Comparison of ENCODE assay signal across 21 mouse cellular contexts in genomic region chr3:94847382-94847781, GRCm38 (mm10). TPM values are rescaled to one million over a fixed set of nuclear protein-coding genes. Genes with fewer than 3 reads are reported as not detected.
DNase-seq lines count a peak whose midpoint lies in the region; ATAC-seq and TF ChIP-seq lines count a peak whose summit lies in the region.
"Had no signal": no experiment of that assay in that cellular context is flagged by ENCODE, and none has a peak within 500 bp of the region (broad histone marks: within the 10 kb centered on the region; RNA-seq: fewer than 3 reads in every experiment).

No protein-coding gene starts in this region.

- H3K27me3 ChIP-seq in liver, adult 2 months (ENCODE audit: control insufficient read depth, insufficient read depth, low read length), result no peaks in the 10 kb centered on the region
- H3K27me3 ChIP-seq in liver, embryonic 11.5 days (replicated peaks; ENCODE audit: control insufficient read depth, insufficient read depth, low read length), result no peaks in the 10 kb centered on the region
- no peaks in the 10 kb centered on the region for H3K27me3 ChIP-seq in MEL (ENCODE audit: control insufficient read depth in 1 of 2, insufficient read depth in 2 of 2, low read length in 2 of 2)
- H3K27me3 ChIP-seq: embryonic facial prominence, embryonic 13.5 days; hindbrain, embryonic 15.5 days; liver, embryonic 15.5 days; megakaryocyte, embryonic 14.5 days; midbrain, embryonic 13.5 days had no signal

- H3K9ac ChIP-seq in liver, adult 2 months (ENCODE audit: low read depth, low read length), result no peak overlapping the region
- H3K9ac ChIP-seq in liver, embryonic 11.5 days (ENCODE audit: low read depth, low read length), result no peak overlapping the region
- no peak overlapping the region for H3K9ac ChIP-seq in MEL (ENCODE audit: control insufficient read depth, low read depth, low read length, poor library complexity, severe bottlenecking)
- H3K9ac ChIP-seq: embryonic facial prominence, embryonic 13.5 days; hindbrain, embryonic 15.5 days; liver, embryonic 15.5 days; midbrain, embryonic 13.5 days had no signal

- H3K4me1 ChIP-seq in liver, adult 2 months (ENCODE audit: control insufficient read depth, insufficient read depth, low read length), result peaks cover 11% of the 10 kb centered on the region; the same call in 1 of the 2 replicates
- H3K4me1 ChIP-seq in liver, embryonic 11.5 days (replicated peaks; ENCODE audit: control insufficient read depth, insufficient read depth, low read length), result no peaks in the 10 kb centered on the region; the same call in 1 of the 2 replicates
- H3K4me1 ChIP-seq in MEL (ENCODE audit: control insufficient read depth in 1 of 2, insufficient read depth in 2 of 2, low read length in 2 of 2), result peaks cover 15 to 34% of the 10 kb centered on the region in 2 experiments

- H3K36me3 ChIP-seq in liver, adult 2 months (ENCODE audit: control insufficient read depth, insufficient read depth, low read length), result no peaks in the 10 kb centered on the region
- no peaks in the 10 kb centered on the region for H3K36me3 ChIP-seq in liver, embryonic 11.5 days (ENCODE audit: control insufficient read depth, insufficient read depth, low read length)
- peaks cover 0 to 39% of the 10 kb centered on the region in 2 experiments; a peak in 3 of 4 replicates for H3K36me3 ChIP-seq in MEL (ENCODE audit: control insufficient read depth in 1 of 2, insufficient read depth in 2 of 2, low read length in 2 of 2)
- H3K36me3 ChIP-seq: embryonic facial prominence, embryonic 13.5 days; hindbrain, embryonic 15.5 days; liver, embryonic 15.5 days; midbrain, embryonic 13.5 days had no signal

- intact Hi-C loops in heart, postnatal 14 days (cut with DNase I), result loop anchor here (5.0 kb wide), 1 partner anchor 230 kb away; no protein-coding TSS in a partner anchor

- H3K9me3 ChIP-seq in liver, embryonic 11.5 days (ENCODE audit: control insufficient read depth, low read length), result no peaks in the 10 kb centered on the region
- no peaks in the 10 kb centered on the region for H3K9me3 ChIP-seq in MEL (replicated peaks; ENCODE audit: insufficient read depth, low read length)
- H3K9me3 ChIP-seq: embryonic facial prominence, embryonic 13.5 days; hindbrain, embryonic 15.5 days; liver, embryonic 15.5 days; megakaryocyte, embryonic 14.5 days; midbrain, embryonic 13.5 days had no signal

- TF ChIP-seq RAD21 in MEL (IDR thresholded peaks at IDR 0.05; ENCODE audit: low read depth, low read length), result no peak

- TF ChIP-seq EP300 in MEL (IDR thresholded peaks at IDR 0.05; ENCODE audit: low read depth in 1 of 2, low read length in 2 of 2), result peak; percentile 16 to 37; a peak in 2 of 4 replicates

- DNase-seq in heart, adult 18-20 months, result peak; percentile 6 to 12
- DNase-seq in heart, postnatal 14 days, result no peak
- DNase-seq in liver, adult 2 months (ENCODE audit: extremely low read depth, low read depth, low spot score), result peak; percentile 62
- DNase-seq in liver, embryonic 11.5 days (ENCODE audit: low spot score), result no peak
- peak; percentile 52 for DNase-seq in MEL (ENCODE audit: low read depth, low spot score)
- peak; percentile 32 to 68 for DNase-seq in kidney, postnatal 36 days
- DNase-seq in frontal cortex, postnatal 36 days (ENCODE audit: low spot score in 2 of 2), result no peak
- DNase-seq: adrenal gland, postnatal 14 days; B cell, adult 2 months; cerebellum, adult 2 months; cerebellum, postnatal 25 days; gastrocnemius, postnatal 36 days; lung, postnatal 14 days; spleen, adult 18-20 months had no signal

- WGBS in liver, adult 2 months, result 30% methylated on average over 2 of the region's 2 CpGs
- WGBS in liver, embryonic 11.5 days, result 88% methylated on average over 2 of the region's 2 CpGs

- H3K4me2 ChIP-seq in liver, embryonic 11.5 days, result no peak overlapping the region
- H3K4me2 ChIP-seq: embryonic facial prominence, embryonic 13.5 days; hindbrain, embryonic 15.5 days; liver, embryonic 15.5 days; midbrain, embryonic 13.5 days had no signal

- no peak for TF ChIP-seq POLR2A in liver, adult 2 months (IDR thresholded peaks at IDR 0.05; ENCODE audit: extremely low read depth, insufficient read depth, low read length)
- no peak for TF ChIP-seq POLR2A in MEL (IDR thresholded peaks at IDR 0.05; ENCODE audit: control insufficient read depth in 1 of 2, insufficient read depth in 1 of 2, low read depth in 1 of 2, low read length in 2 of 2, poor library complexity in 1 of 2)

- ATAC-seq in liver, embryonic 11.5 days (replicated peaks; ENCODE audit: low FRiP score), result no peak
- ATAC-seq: forebrain, embryonic 14.5 days; midbrain, embryonic 13.5 days had no signal

- no peak overlapping the region for H3K4me3 ChIP-seq in liver, adult 2 months (ENCODE audit: insufficient read depth, low read depth, low read length)
- H3K4me3 ChIP-seq in liver, embryonic 11.5 days (ENCODE audit: low read depth, low read length), result no peak overlapping the region
- no peak overlapping the region for H3K4me3 ChIP-seq in MEL (ENCODE audit: control insufficient read depth in 1 of 2, insufficient read depth in 1 of 2, low read depth in 2 of 2, low read length in 2 of 2)
- H3K4me3 ChIP-seq: embryonic facial prominence, embryonic 13.5 days; hindbrain, embryonic 15.5 days; left cerebral cortex, adult 2 months; liver, embryonic 15.5 days; megakaryocyte, embryonic 14.5 days; midbrain, embryonic 13.5 days had no signal

- no peak for TF ChIP-seq CTCF in liver, adult 2 months (IDR thresholded peaks at IDR 0.05; ENCODE audit: low read depth, low read length)
- no peak for TF ChIP-seq CTCF in MEL (IDR thresholded peaks at IDR 0.05 in 2 of 3, conservative IDR thresholded peaks at IDR 0.05 in 1 of 3; ENCODE audit: control insufficient read depth in 1 of 3, insufficient read depth in 1 of 3, low read depth in 2 of 3, low read length in 3 of 3, poor library complexity in 1 of 3, severe bottlenecking in 1 of 3)

- no peak overlapping the region for H3K27ac ChIP-seq in liver, adult 2 months (replicated peaks; ENCODE audit: insufficient read depth, low read depth, low read length)
- H3K27ac ChIP-seq in liver, embryonic 11.5 days (ENCODE audit: low read depth, low read length), result no peak overlapping the region
- no peak overlapping the region for H3K27ac ChIP-seq in MEL (ENCODE audit: control insufficient read depth, low read depth, low read length)
- H3K27ac ChIP-seq: embryonic facial prominence, embryonic 13.5 days; hindbrain, embryonic 15.5 days; left cerebral cortex, adult 2 months; liver, embryonic 15.5 days; midbrain, embryonic 13.5 days had no signal

- peaks cover 34% of the 10 kb centered on the region for H3K79me2 ChIP-seq in liver, adult 2 months (ENCODE audit: control insufficient read depth, insufficient read depth, low read length)
- H3K79me2 ChIP-seq in MEL (ENCODE audit: control insufficient read depth, insufficient read depth, low read length, poor library complexity), result peaks cover 44% of the 10 kb centered on the region

TF ChIP-seq in MEL, 35 proteins besides CTCF, POLR2A, EP300 and RAD21:
- TF ChIP-seq KAT2A (conservative IDR thresholded peaks at IDR 0.05; ENCODE audit: low read depth, low read length) (no peak), TBP (IDR thresholded peaks at IDR 0.05; ENCODE audit: low read depth, low read length) (peak; percentile 68; the same call in 1 of the 2 replicates), MAFK (IDR thresholded peaks at IDR 0.05; ENCODE audit: borderline replicate concordance, low read depth, low read length) (peak; percentile 34; the same call in 1 of the 2 replicates), GATA1 (IDR thresholded peaks at IDR 0.05; ENCODE audit: low read depth, low read length) (peak; percentile 46; the same call in 1 of the 2 replicates)

RNA-seq across cellular contexts. Expression of gene Pogz, which starts 10.0 kb away (rescaled TPM):
- 10 to 100 TPM; 12.9 to 20.2 TPM for total RNA-seq in heart, adult 18-20 months (2021)
- 10 to 100 TPM; 23.9 to 24.0 TPM for total RNA-seq in heart, postnatal 14 days (2021)
- 6.3 and 6.8 TPM in 2 replicates for total RNA-seq in liver, adult 2 months (2014; rRNA removed)
- polyA plus RNA-seq in liver, adult 2 months (2012; rRNA removed), result 6.4 and 9.9 TPM in 2 replicates
- 12.2 and 12.7 TPM in 2 replicates for polyA plus RNA-seq in liver, embryonic 11.5 days (2014; fragmentation: Nextera tagmentation; extraction: Ambion mirVana)
- total RNA-seq in MEL (2012; rRNA removed), result 10.6 and 12.9 TPM in 2 replicates
- polyA plus RNA-seq in MEL (2012; ENCODE audit: insufficient read depth in 1 of 2, insufficient read length in 2 of 2, low read depth in 1 of 2, low replicate concordance in 2 of 2, missing spikeins in 1 of 2), result 10 to 100 TPM in 1 of 2 experiments, not detected in 1; 31.6 TPM

RNA-seq across cellular contexts. Expression of gene Psmb4, which starts 39.4 kb away (rescaled TPM):
- 100 to 1,000 TPM; 223 to 258 TPM for total RNA-seq in heart, adult 18-20 months (2021)
- total RNA-seq in heart, postnatal 14 days (2021), result 100 to 1,000 TPM; 217 to 251 TPM
- 246 and 264 TPM in 2 replicates for total RNA-seq in liver, adult 2 months (2014; rRNA removed)
- 266 and 271 TPM in 2 replicates for polyA plus RNA-seq in liver, adult 2 months (2012; rRNA removed)
- polyA plus RNA-seq in liver, embryonic 11.5 days (2014; fragmentation: Nextera tagmentation; extraction: Ambion mirVana), result 342 and 349 TPM in 2 replicates
- 890 and 977 TPM in 2 replicates for total RNA-seq in MEL (2012; rRNA removed)
- polyA plus RNA-seq in MEL (2012; ENCODE audit: insufficient read depth in 1 of 2, insufficient read length in 2 of 2, low read depth in 1 of 2, low replicate concordance in 2 of 2, missing spikeins in 1 of 2), result 100 to 1,000 TPM; 826 to 964 TPM

Comparison
In these comparisons a context has a peak if more than half of its experiments do, and no peak if none do; other contexts are left out.
1. DNase-seq: peak in heart, adult 18-20 months (2 of 2), liver, adult 2 months (single experiment), MEL (single experiment) and kidney, postnatal 36 days (2 of 2); none in heart, postnatal 14 days (0 of 2), liver, embryonic 11.5 days (single experiment) and frontal cortex, postnatal 36 days (0 of 2).